Mouse (Mus musculus) CD8-positive naive resting alpha-beta T cell, adult 2 months (primary cell): ENCODE results near the gene Olfr1458.

Experiments used
- DNase-seq, 2 experiments: peaks; one replicate each; pipeline ENCODE4 v3.0.0; 2022; ENCODE audit warnings: low read depth in 2 of 2, low spot score in 2 of 2

Olfr1458 gene

GRCm38 (mm10) chr19:13106675-13107074 lies at the start of gene Olfr1458:
Gene Olfr1458 (minus strand): TSS chr19:13106775.
- no peak for DNase-seq

GRCm38 (mm10) chr19:13149449-13149848 lies 42.9 kb upstream of the Olfr1458 start, which contains the start of gene Olfr1459:
Gene Olfr1459 (minus strand): TSS chr19:13149549.
- no peak for DNase-seq

- no peak for DNase-seq
Measured at GRCm38 (mm10) chr19:13097791-13098190, 8.8 kb downstream of the Olfr1458 start, which contains the start of gene Olfr1457. Gene Olfr1457 (minus strand): TSS chr19:13097891.

GRCm38 (mm10) chr19:13093908-13094307 lies 12.7 kb downstream of the Olfr1458 start:
- DNase-seq, result no peak

- DNase-seq, result no peak
Measured at GRCm38 (mm10) chr19:13060310-13060709, 46.3 kb downstream of the Olfr1458 start, which contains the start of gene Olfr1454. Gene Olfr1454 (plus strand): TSS chr19:13060610.
